Mouse (Mus musculus) midbrain, embryonic 15.5 days (tissue): ENCODE data around the gene Daw1. TPM values are rescaled to one million over a fixed set of nuclear protein-coding genes. Genes with fewer than 3 reads are reported as not detected.

Experiments used
- ATAC-seq: fragments of 200-750 bp; cut with Nextera tagmentation; replicated peaks from 2 replicates; pipeline ENCODE4 v1.8.0; 2017; ENCODE audit warnings: moderate TSS enrichment
- H3K27ac ChIP-seq: fragments of 300-500 bp; sonication (generic); 2 replicates; pipeline ENCODE4 v1.5.1; 2015; ENCODE audit warnings: mild to moderate bottlenecking, inconsistent platforms
- H3K27me3 ChIP-seq: fragments of 300-500 bp; sonication (generic); replicated peaks from 2 replicates; pipeline ENCODE4 v1.6.1; 2015; ENCODE audit warnings: inconsistent platforms
- H3K36me3 ChIP-seq: fragments of 300-500 bp; sonication (generic); replicated peaks from 2 replicates; pipeline ENCODE4 v1.6.1; 2015; ENCODE audit warnings: inconsistent platforms
- H3K4me1 ChIP-seq: fragments of 300-500 bp; sonication (generic); 2 replicates; pipeline ENCODE4 v1.6.1; 2015; ENCODE audit warnings: inconsistent platforms
- H3K4me2 ChIP-seq: fragments of 300-500 bp; sonication (generic); 2 replicates; pipeline ENCODE4 v1.6.1; 2015; ENCODE audit warnings: inconsistent platforms, mild to moderate bottlenecking, moderate library complexity
- H3K4me3 ChIP-seq: fragments of 300-500 bp; sonication (generic); 2 replicates; pipeline ENCODE4 v1.5.1; 2015; ENCODE audit warnings: mild to moderate bottlenecking, inconsistent platforms
- H3K9ac ChIP-seq: fragments of 300-500 bp; sonication (generic); 2 replicates; pipeline ENCODE4 v1.6.1; 2015; ENCODE audit warnings: mild to moderate bottlenecking, inconsistent platforms
- H3K9me3 ChIP-seq: fragments of 300-500 bp; sonication (generic); 2 replicates; pipeline ENCODE4 v1.6.1; 2016; ENCODE audit warnings: inconsistent platforms
- WGBS: fragments of 180-500 bp; shearing (Covaris S2); methylation state at CpG from one replicate; pipeline ENCODE4 v1.1.7; 2015; ENCODE audit warnings: mixed read lengths; 5-methylcytosine and 5-hydroxymethylcytosine counted together
- polyA plus RNA-seq: library from polyadenylated mRNA; unstranded; fragments of >200 nt; fragmentation: Nextera tagmentation; extraction: Ambion mirVana; gene quantifications from 2 replicates; pipeline ENCODE4 v1.2.1, GENCODE M21; 2015

Daw1 gene
- polyA plus RNA-seq, 1 experiment from 2014 or later, result 1.9 TPM

DNA sequence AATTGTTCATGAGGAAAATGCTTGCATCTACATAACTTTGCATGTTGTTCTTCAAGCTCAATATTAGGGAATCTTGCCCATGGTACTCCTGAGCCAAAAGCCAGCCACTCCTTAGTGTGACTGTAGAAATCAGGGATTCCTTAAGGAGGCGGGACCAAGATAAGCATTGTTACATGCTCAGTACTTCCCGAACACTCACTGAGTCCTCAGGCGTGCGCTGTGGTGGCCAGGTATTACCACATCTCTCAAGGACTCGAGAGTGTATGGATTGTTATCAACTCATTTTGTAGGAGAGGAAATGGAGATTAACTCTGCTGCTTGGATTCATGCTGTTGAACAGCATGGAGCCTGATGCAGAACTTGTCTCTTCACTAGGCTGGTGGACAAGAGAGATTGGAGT lies 17.5 kb upstream of the Daw1 start:
- H3K4me3 ChIP-seq, result no peak overlapping the region
- H3K27ac ChIP-seq, result no peak overlapping the region
- no peak overlapping the region for H3K4me2 ChIP-seq
- WGBS, result 83% methylated on average over 5 of the region's 5 CpGs
- ATAC-seq, result no peak
- H3K4me1 ChIP-seq, result no peaks in the 10 kb centered on the region
- no peaks in the 10 kb centered on the region for H3K9me3 ChIP-seq
- no peak overlapping the region for H3K9ac ChIP-seq
- H3K27me3 ChIP-seq, result no peaks in the 10 kb centered on the region
- no peaks in the 10 kb centered on the region for H3K36me3 ChIP-seq

DNA sequence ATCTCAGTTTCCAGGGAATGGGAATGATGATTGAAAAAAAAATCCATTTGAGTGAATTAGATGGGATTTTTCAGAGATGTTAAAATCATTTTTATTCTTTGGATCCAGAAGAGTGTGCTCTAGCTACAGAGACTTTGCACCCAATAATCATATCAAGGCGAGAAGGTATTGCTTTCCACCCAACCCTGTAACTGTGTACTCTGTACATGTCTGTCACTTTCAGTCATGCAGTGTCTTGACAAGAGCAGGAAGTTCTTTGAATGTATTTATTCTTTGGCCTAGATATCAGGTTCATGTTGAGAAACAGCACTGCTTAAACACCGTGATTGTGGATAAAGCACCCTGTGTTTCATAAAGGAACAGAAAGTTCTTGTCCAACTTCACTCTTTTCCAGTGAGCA lies 13.0 kb upstream of the Daw1 start:
- no peaks in the 10 kb centered on the region for H3K27me3 ChIP-seq
- H3K4me2 ChIP-seq, result no peak overlapping the region
- ATAC-seq, result no peak
- H3K36me3 ChIP-seq, result no peaks in the 10 kb centered on the region
- no peak overlapping the region for H3K9ac ChIP-seq
- 94% methylated on average over 2 of the region's 2 CpGs for WGBS
- H3K27ac ChIP-seq, result no peak overlapping the region
- no peaks in the 10 kb centered on the region for H3K4me1 ChIP-seq
- H3K9me3 ChIP-seq, result no peaks in the 10 kb centered on the region
- no peak overlapping the region for H3K4me3 ChIP-seq

DNA sequence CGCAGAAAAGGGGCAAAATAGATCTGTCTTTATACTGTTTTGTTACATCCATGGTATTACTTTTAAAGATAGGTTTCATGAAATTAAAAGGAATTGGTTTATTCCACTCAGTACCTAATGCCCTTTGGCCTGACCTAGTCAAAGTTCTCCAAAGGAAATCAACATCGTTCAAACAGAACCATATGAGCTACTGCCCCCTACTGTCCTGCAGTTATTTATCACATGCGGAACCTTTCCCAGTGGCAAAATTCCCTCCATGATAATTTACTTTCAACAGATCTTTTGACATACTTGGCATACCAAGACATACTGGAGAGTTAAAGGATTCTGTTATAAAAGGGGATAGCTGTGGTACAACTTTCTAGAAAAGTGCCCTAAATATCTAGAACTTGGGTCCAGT lies 9.3 kb upstream of the Daw1 start:
- H3K36me3 ChIP-seq, result no peaks in the 10 kb centered on the region
- ATAC-seq, result no peak
- no peak overlapping the region for H3K4me2 ChIP-seq
- no peaks in the 10 kb centered on the region for H3K27me3 ChIP-seq
- H3K9ac ChIP-seq, result no peak overlapping the region
- no peak overlapping the region for H3K4me3 ChIP-seq
- no peaks in the 10 kb centered on the region for H3K4me1 ChIP-seq
- no peak overlapping the region for H3K27ac ChIP-seq
- WGBS, result 78% methylated on average over 3 of the region's 3 CpGs
- H3K9me3 ChIP-seq, result no peaks in the 10 kb centered on the region

DNA sequence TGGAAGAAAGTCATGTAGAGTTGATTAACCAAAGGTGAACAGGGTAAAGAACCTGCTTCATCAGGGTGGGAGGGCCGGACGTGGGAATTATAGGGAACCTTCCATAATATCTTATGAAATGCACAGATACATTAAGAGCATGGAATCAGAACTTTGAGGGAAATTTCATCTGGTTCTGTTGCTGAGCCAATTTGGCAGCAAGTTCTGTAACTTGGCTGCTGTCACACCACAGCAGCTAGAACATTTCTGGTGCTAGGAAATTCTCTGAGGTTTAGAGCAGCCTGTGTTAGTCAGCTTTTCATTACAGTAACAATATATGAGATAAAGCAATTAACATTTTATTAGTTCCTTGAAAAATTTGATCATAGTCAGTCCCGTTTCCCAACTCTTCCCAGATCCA lies 6.6 kb upstream of the Daw1 start:
- Histone ChIP-seq H3K27me3 (no peaks in the 10 kb centered on the region), H3K4me1 (no peaks in the 10 kb centered on the region), H3K9me3 (no peaks in the 10 kb centered on the region), H3K27ac (no peak overlapping the region), H3K4me2 (no peak overlapping the region), H3K36me3 (no peaks in the 10 kb centered on the region), H3K4me3 (no peak overlapping the region), H3K9ac (no peak overlapping the region)
- no peak for ATAC-seq
- WGBS, result 92% methylated on average over 3 of the region's 3 CpGs

DNA sequence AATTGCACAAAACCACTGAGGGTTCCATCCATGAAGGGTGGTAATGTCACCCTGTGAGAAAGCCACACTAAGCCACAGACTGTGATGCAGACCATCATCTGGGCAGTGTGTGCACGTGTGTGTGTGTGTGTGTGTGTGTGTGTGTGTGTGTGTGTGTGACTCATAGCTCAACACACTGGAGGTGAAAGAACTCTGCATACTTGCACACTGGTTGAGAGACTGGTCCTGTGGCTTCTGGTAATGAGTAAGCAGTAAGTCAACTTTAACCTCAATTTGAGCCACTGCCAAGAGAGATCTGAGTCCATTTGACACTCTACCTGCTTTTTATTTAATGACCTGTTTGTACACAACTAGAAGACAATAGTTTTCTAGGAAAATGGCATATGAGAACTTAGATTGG lies 2.7 kb upstream of the Daw1 start:
- no peak overlapping the region for H3K27ac ChIP-seq
- ATAC-seq, result no peak
- no peak overlapping the region for H3K9ac ChIP-seq
- H3K4me2 ChIP-seq, result no peak overlapping the region
- H3K27me3 ChIP-seq, result no peaks in the 10 kb centered on the region
- no peak overlapping the region for H3K4me3 ChIP-seq
- H3K4me1 ChIP-seq, result no peaks in the 10 kb centered on the region
- WGBS, result 55% methylated on average over 1 of the region's 1 CpGs
- no peaks in the 10 kb centered on the region for H3K9me3 ChIP-seq
- no peaks in the 10 kb centered on the region for H3K36me3 ChIP-seq

DNA sequence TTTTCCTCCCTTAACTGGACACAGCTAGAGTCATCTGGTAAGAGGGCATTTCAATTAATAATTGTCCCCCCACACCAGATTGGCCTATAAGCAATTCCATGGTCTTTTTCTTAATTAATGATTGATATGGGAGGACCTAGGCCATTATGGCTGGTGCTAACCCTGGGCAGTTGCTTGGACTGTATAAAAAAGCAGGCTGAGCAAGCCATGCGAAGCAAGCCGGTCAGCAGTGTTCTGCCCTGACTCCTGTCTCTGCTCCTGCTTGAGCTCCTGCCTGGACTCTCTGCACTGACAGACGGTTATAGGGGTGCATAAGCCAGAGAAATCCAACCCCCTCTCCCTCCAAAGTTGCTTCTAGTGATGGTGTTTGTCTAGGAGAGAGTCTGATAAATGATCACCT lies 2.1 kb downstream of the Daw1 start:
- Histone ChIP-seq H3K4me1 (no peaks in the 10 kb centered on the region), H3K27me3 (no peaks in the 10 kb centered on the region), H3K9ac (no peak overlapping the region), H3K27ac (no peak overlapping the region), H3K4me3 (no peak overlapping the region), H3K9me3 (no peaks in the 10 kb centered on the region), H3K4me2 (no peak overlapping the region), H3K36me3 (no peaks in the 10 kb centered on the region)
- WGBS, result 75% methylated on average over 3 of the region's 3 CpGs
- ATAC-seq, result no peak

DNA sequence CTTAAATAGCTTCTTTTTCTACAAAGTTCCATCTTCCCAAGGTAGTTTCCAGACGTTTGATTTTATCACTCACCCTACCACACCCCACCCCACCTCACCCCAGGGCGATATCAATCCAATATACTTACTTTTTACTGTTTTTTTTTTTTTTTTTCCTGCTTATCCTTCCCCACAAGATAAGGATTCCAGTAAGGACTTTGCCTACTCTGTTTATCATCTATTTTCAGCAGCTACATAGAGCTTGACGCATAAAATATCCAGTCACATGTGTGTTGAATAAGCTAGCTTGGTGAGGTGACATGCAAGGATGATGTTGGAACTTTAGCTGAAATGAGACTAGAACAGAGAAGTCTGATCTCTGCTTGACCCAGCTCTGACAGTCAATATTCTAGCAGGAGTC lies 4.5 kb downstream of the Daw1 start:
- no peaks in the 10 kb centered on the region for H3K36me3 ChIP-seq
- no peak overlapping the region for H3K27ac ChIP-seq
- no peak overlapping the region for H3K4me3 ChIP-seq
- no peaks in the 10 kb centered on the region for H3K9me3 ChIP-seq
- H3K4me1 ChIP-seq, result no peaks in the 10 kb centered on the region
- no peak overlapping the region for H3K9ac ChIP-seq
- no peaks in the 10 kb centered on the region for H3K27me3 ChIP-seq
- 88% methylated on average over 3 of the region's 3 CpGs for WGBS
- ATAC-seq, result no peak
- no peak overlapping the region for H3K4me2 ChIP-seq

DNA sequence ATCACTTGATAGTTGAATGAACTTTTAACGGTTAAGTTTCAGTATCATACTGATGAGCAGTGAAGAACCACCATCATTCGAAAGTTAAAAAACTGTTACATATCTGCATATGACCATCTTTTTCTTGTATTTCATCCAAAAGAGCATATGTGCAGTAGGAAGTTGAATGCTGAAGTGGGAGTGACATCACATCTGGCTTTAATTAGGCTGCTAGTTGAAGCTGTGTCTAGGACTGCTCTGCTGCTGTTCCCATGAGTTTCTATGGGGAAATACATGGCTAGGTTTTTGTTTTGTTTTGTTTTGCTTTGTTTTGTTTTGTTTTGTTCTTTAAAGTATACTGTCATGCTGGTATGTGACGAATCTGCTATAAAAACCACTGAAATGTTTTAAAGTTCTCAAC lies 9.6 kb downstream of the Daw1 start:
- 0 out of 2 replicates have a peak, but pooled peaks cover 3% of the 10 kb centered on the region for H3K9me3 ChIP-seq
- WGBS, result 92% methylated on average over 3 of the region's 3 CpGs
- no peaks in the 10 kb centered on the region for H3K4me1 ChIP-seq
- H3K27me3 ChIP-seq, result no peaks in the 10 kb centered on the region
- H3K27ac ChIP-seq, result no peak overlapping the region
- no peaks in the 10 kb centered on the region for H3K36me3 ChIP-seq
- no peak overlapping the region for H3K4me2 ChIP-seq
- H3K4me3 ChIP-seq, result no peak overlapping the region
- H3K9ac ChIP-seq, result no peak overlapping the region
- ATAC-seq, result no peak

DNA sequence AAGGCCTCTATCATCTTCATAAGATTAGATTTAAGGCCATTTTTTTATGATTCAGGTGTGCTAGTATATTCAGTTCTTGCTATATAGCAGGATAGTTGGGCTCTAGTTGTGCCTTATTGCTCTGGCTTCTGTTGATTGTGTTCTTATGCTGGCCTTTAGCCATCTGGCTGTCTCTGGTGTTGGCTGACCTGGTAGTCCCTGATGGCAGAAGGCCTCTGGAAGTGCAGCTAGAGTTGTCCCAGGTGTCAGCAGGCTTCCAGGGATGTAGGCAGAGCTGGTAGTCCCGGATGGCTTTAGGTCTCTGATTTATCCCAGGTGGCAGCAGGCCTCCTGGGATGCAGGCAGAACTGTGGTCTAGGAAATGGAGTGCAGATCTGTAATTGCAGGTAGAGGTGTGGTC lies 16.4 kb downstream of the Daw1 start:
- no peaks in the 10 kb centered on the region for H3K36me3 ChIP-seq
- no peak for ATAC-seq
- WGBS, result 82% methylated on average over 1 of the region's 1 CpGs
- H3K27me3 ChIP-seq, result no peaks in the 10 kb centered on the region
- H3K9me3 ChIP-seq, result 0 out of 2 replicates have a peak, but pooled peaks cover 3% of the 10 kb centered on the region
- no peak overlapping the region for H3K4me3 ChIP-seq
- no peak overlapping the region for H3K27ac ChIP-seq
- no peaks in the 10 kb centered on the region for H3K4me1 ChIP-seq
- H3K4me2 ChIP-seq, result no peak overlapping the region
- no peak overlapping the region for H3K9ac ChIP-seq

DNA sequence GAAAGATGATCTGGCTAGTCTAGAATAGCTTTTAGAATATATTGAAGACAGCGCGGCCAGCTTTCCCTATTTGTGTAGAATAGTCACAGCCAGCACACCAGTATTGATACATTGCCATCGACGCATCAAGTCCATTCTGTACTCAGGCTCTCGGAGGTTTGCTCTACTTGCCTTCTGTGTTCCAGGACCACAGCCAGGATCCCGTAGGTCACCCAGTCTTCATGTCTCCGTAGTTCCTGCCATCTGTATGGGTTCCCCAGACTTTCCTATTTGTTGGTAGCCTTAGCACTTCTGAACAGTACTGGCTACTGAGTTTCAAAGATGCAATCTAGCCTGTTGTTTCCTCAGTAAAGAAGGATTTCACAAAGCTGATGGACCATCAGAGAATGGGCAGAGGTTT lies 20.0 kb downstream of the Daw1 start:
- WGBS, result 94% methylated on average over 7 of the region's 7 CpGs
- no peak overlapping the region for H3K4me3 ChIP-seq
- H3K27me3 ChIP-seq, result no peaks in the 10 kb centered on the region
- no peak overlapping the region for H3K9ac ChIP-seq
- H3K4me1 ChIP-seq, result no peaks in the 10 kb centered on the region
- no peak overlapping the region for H3K27ac ChIP-seq
- no peaks in the 10 kb centered on the region for H3K36me3 ChIP-seq
- H3K9me3 ChIP-seq, result no peaks in the 10 kb centered on the region
- H3K4me2 ChIP-seq, result no peak overlapping the region
- ATAC-seq, result no peak

DNA sequence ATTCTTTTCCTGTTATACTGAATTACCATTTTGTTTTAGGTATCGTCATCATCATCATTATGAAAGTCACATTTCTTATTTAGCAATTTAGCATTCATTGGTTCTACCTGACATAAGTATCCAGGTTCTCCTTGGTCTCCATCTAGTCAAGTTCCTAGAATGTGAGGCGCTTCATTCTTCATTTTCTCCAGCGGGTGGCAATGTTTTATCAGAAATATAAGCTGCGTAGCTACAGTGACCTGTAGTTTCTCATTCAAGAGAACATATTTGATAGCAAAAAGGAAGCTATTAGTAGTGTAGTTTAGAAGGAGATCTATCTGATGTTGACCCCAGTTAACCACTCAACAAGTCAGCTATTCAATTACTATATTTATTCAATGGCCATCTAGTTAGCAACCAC lies 21.9 kb downstream of the Daw1 start:
- no peak overlapping the region for H3K4me2 ChIP-seq
- H3K4me1 ChIP-seq, result no peaks in the 10 kb centered on the region
- no peaks in the 10 kb centered on the region for H3K36me3 ChIP-seq
- WGBS, result 69% methylated on average over 4 of the region's 4 CpGs
- no peak overlapping the region for H3K27ac ChIP-seq
- ATAC-seq, result peak; percentile 80
- no peaks in the 10 kb centered on the region for H3K27me3 ChIP-seq
- no peaks in the 10 kb centered on the region for H3K9me3 ChIP-seq
- no peak overlapping the region for H3K9ac ChIP-seq
- no peak overlapping the region for H3K4me3 ChIP-seq

DNA sequence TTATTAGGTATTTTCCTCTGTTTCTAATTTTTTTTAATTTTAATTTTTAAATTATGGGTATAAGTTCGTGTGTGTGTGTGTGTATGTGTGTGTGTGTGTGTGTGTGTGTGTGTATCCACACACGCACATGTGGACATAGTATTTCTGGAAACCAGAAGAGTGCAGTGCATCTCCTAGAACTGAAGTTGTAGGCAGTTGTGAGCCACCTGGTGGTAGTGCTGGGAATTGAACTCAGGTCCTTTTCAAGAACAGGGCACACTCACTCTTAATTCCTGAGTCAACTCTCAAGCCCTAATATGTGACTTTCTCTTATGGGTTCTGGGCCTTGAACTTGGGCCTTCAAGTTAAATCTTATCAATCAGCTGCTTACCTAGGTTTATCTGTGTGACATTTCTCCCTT lies 27.6 kb downstream of the Daw1 start:
- WGBS, result 58% methylated on average over 2 of the region's 2 CpGs
- H3K9me3 ChIP-seq, result no peaks in the 10 kb centered on the region
- H3K4me2 ChIP-seq, result no peak overlapping the region
- no peaks in the 10 kb centered on the region for H3K4me1 ChIP-seq
- no peaks in the 10 kb centered on the region for H3K27me3 ChIP-seq
- H3K36me3 ChIP-seq, result no peaks in the 10 kb centered on the region
- no peak overlapping the region for H3K9ac ChIP-seq
- H3K27ac ChIP-seq, result no peak overlapping the region
- no peak for ATAC-seq
- H3K4me3 ChIP-seq, result no peak overlapping the region

DNA sequence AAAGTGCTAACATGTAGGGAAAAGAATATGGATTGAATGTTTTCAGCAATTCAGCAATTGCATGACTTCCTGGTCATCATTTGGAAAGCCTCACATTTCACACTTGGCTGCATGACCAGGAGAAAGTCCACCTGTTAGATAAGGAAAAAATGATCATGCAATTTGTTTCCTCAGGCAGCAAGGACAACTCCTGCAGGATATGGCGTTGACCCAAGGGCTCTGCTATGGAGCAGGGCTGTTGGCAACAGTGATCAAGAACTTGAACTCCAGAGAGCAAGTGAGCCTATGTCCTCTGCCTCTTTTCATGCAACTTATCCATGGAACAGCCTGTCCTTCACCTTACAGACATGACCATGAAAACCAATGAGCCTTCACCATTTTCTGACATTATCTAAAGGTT lies 50.4 kb downstream of the Daw1 start:
- no peak overlapping the region for H3K4me3 ChIP-seq
- H3K9me3 ChIP-seq, result no peaks in the 10 kb centered on the region
- H3K36me3 ChIP-seq, result no peaks in the 10 kb centered on the region
- H3K27ac ChIP-seq, result no peak overlapping the region
- no peaks in the 10 kb centered on the region for H3K27me3 ChIP-seq
- 86% methylated on average over 1 of the region's 1 CpGs for WGBS
- ATAC-seq, result no peak
- H3K4me1 ChIP-seq, result no peaks in the 10 kb centered on the region
- H3K4me2 ChIP-seq, result no peak overlapping the region
- H3K9ac ChIP-seq, result no peak overlapping the region

DNA sequence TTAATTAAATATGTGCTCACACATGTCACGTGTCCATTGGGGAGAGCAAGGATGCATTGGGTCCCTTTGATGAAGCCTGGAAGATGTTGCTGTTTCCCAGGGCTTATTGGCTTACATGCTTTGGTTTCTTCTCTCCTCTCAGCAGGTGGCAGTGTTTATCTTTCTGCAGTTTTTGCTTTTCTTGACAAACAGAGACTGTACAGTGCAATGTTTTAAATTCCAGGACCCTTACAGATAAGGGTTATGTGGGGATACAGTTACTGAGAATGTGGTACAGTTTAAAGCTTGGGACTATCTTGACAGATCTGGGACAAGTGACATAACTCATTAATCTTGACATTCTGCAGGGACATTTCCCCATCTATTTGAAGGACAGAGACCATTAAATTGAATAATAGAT lies 58.7 kb downstream of the Daw1 start:
- H3K36me3 ChIP-seq, result no peaks in the 10 kb centered on the region
- H3K9me3 ChIP-seq, result no peaks in the 10 kb centered on the region
- no peaks in the 10 kb centered on the region for H3K4me1 ChIP-seq
- no peak overlapping the region for H3K4me2 ChIP-seq
- H3K9ac ChIP-seq, result no peak overlapping the region
- ATAC-seq, result 0 out of 2 replicates have a peak, but pooled peaks have one; percentile 30
- no peaks in the 10 kb centered on the region for H3K27me3 ChIP-seq
- no peak overlapping the region for H3K4me3 ChIP-seq
- WGBS, result 44% methylated on average over 1 of the region's 1 CpGs
- no peak overlapping the region for H3K27ac ChIP-seq
